ENCODE assay signal across 14 mouse cellular contexts in genomic region chr9:34942122-34942831, GRCm38 (mm10).
"Had no signal": no experiment of that assay in that cellular context is flagged by ENCODE, and none has a peak within 500 bp of the region (broad histone marks: within the 10 kb centered on the region; RNA-seq: fewer than 3 reads in every experiment).

No protein-coding gene starts in this region.

- H3K27me3 ChIP-seq: liver, embryonic 13.5 days; midbrain, embryonic 12.5 days; midbrain, embryonic 15.5 days; neural tube, embryonic 13.5 days; stomach, embryonic 15.5 days had no signal

- H3K4me2 ChIP-seq: liver, embryonic 13.5 days; midbrain, embryonic 12.5 days; midbrain, embryonic 15.5 days; neural tube, embryonic 13.5 days; stomach, embryonic 15.5 days had no signal

- DNase-seq: kidney, adult 9 months; kidney, postnatal 14 days; kidney, postnatal 4 days; liver, embryonic 13.5 days; lung, adult 2 months; retina, postnatal 1 day; right cerebral cortex, postnatal 25 days; spleen, adult 18-20 months; thymus, postnatal 25 days had no signal

- H3K4me3 ChIP-seq: liver, embryonic 13.5 days; midbrain, embryonic 12.5 days; midbrain, embryonic 15.5 days; neural tube, embryonic 13.5 days; stomach, embryonic 15.5 days had no signal

- H3K9me3 ChIP-seq: liver, embryonic 13.5 days; midbrain, embryonic 12.5 days; midbrain, embryonic 15.5 days; neural tube, embryonic 13.5 days; stomach, embryonic 15.5 days had no signal

- H3K9ac ChIP-seq: liver, embryonic 13.5 days; midbrain, embryonic 12.5 days; midbrain, embryonic 15.5 days; neural tube, embryonic 13.5 days; stomach, embryonic 15.5 days had no signal

- H3K36me3 ChIP-seq: liver, embryonic 13.5 days; midbrain, embryonic 12.5 days; midbrain, embryonic 15.5 days; neural tube, embryonic 13.5 days; stomach, embryonic 15.5 days had no signal

- H3K4me1 ChIP-seq: liver, embryonic 13.5 days; stomach, embryonic 15.5 days had no signal

- H3K27ac ChIP-seq: liver, embryonic 13.5 days; macrophage; midbrain, embryonic 12.5 days; midbrain, embryonic 15.5 days; neural tube, embryonic 13.5 days; stomach, embryonic 15.5 days had no signal

- ATAC-seq: midbrain, embryonic 15.5 days had no signal
